Mouse (Mus musculus) kidney, embryonic 16.5 days (tissue): ENCODE measurements at regions not wholly inside any gene's neighbourhood (a gene's known extent, or its start where the extent isn't known, plus 50 kb on each side); places are given as distances from the start of the nearest gene placed in this dataset.

ENCODE experiments used
- ATAC-seq: fragments of 200-750 bp; cut with Nextera tagmentation; 2 replicates; pipeline ENCODE4 v1.8.0; 2017; ENCODE audit warnings: moderate TSS enrichment; ENCODE audit not compliant: low FRiP score, low TSS enrichment
- H3K27ac ChIP-seq: fragments of 300-500 bp; sonication (generic); 2 replicates; pipeline ENCODE4 v1.5.1; 2014; ENCODE audit warnings: low read length
- H3K27me3 ChIP-seq: fragments of 300-500 bp; sonication (generic); 2 replicates; pipeline ENCODE4 v1.6.1; 2014; ENCODE audit warnings: low read length, control low read depth, mixed read lengths; ENCODE audit not compliant: insufficient read depth
- H3K36me3 ChIP-seq: fragments of 300-500 bp; sonication (generic); 2 replicates; pipeline ENCODE4 v1.6.1; 2014; ENCODE audit warnings: low read length, control low read depth, mixed read lengths; ENCODE audit not compliant: insufficient read depth
- H3K4me1 ChIP-seq: fragments of 300-500 bp; sonication (generic); 2 replicates; pipeline ENCODE4 v1.6.1; 2014; ENCODE audit warnings: low read length, control low read depth, mixed read lengths; ENCODE audit not compliant: insufficient read depth
- H3K4me2 ChIP-seq: fragments of 300-500 bp; sonication (generic); replicated peaks from 2 replicates; pipeline ENCODE4 v1.6.1; 2014; ENCODE audit warnings: low read depth, low read length
- H3K4me3 ChIP-seq: fragments of 300-500 bp; sonication (generic); 2 replicates; pipeline ENCODE4 v1.5.1; 2014; ENCODE audit warnings: mild to moderate bottlenecking, low read length
- H3K9ac ChIP-seq: fragments of 300-500 bp; sonication (generic); replicated peaks from 2 replicates; pipeline ENCODE4 v1.6.1; 2014; ENCODE audit warnings: low read length
- H3K9me3 ChIP-seq: fragments of 300-500 bp; sonication (generic); 2 replicates; pipeline ENCODE4 v1.6.1; 2016; ENCODE audit warnings: low read length, control low read depth
- WGBS: fragments of 180-500 bp; shearing (Covaris S2); extraction: QIAGEN DNeasy Blood & Tissue Kit; methylation state at CpG from one replicate; pipeline ENCODE4 v1.1.7; 2014; 5-methylcytosine and 5-hydroxymethylcytosine counted together

GRCm38 (mm10) chr2:171737761-171738160 is 305.5 kb downstream of the Cbln4 start:
- Histone ChIP-seq H3K27me3 (no peaks in the 10 kb centered on the region), H3K4me1 (peaks cover 13% of the 10 kb centered on the region), H3K27ac (no peak overlapping the region), H3K4me2 (no peak overlapping the region), H3K9ac (no peak overlapping the region), H3K4me3 (no peak overlapping the region), H3K9me3 (no peaks in the 10 kb centered on the region), H3K36me3 (no peaks in the 10 kb centered on the region)
- 87% methylated on average over 8 of the region's 8 CpGs for WGBS
- no peak for ATAC-seq

- 13% methylated on average over 14 of the region's 14 CpGs for WGBS
- Histone ChIP-seq H3K4me2 (peak overlapping the region; percentile 36), H3K27ac (no peak overlapping the region), H3K9me3 (no peaks in the 10 kb centered on the region), H3K4me3 (0 out of 2 replicates have a peak overlapping the region, but pooled peaks have one; percentile 13), H3K4me1 (peaks cover 14% of the 10 kb centered on the region; the same call in 1 of the 2 replicates), H3K27me3 (no peaks in the 10 kb centered on the region), H3K9ac (no peak overlapping the region), H3K36me3 (no peaks in the 10 kb centered on the region)
- peak; percentile 76; the same call in 1 of the 2 replicates for ATAC-seq
These were observed 308.2 kb downstream of the Cbln4 start for GRCm38 (mm10) chr2:171735061-171735490.

- no peak overlapping the region for H3K27ac ChIP-seq
- H3K4me3 ChIP-seq = no peak overlapping the region
- H3K4me1 ChIP-seq = peaks cover 14% of the 10 kb centered on the region; the same call in 1 of the 2 replicates
- ATAC-seq = 0 out of 2 replicates have a peak, but pooled peaks have one; percentile 17
- peak overlapping the region; percentile 36; the same call in 1 of the 2 replicates for H3K4me2 ChIP-seq
- no peak overlapping the region for H3K9ac ChIP-seq
- no peaks in the 10 kb centered on the region for H3K36me3 ChIP-seq
- H3K27me3 ChIP-seq = no peaks in the 10 kb centered on the region
- H3K9me3 ChIP-seq = no peaks in the 10 kb centered on the region
- 14% methylated on average over 4 of the region's 4 CpGs for WGBS
These were observed 308.7 kb downstream of the Cbln4 start for GRCm38 (mm10) chr2:171734634-171734987.

- 47% methylated on average over 14 of the region's 14 CpGs for WGBS
- Histone ChIP-seq H3K9me3 (no peaks in the 10 kb centered on the region), H3K27me3 (no peaks in the 10 kb centered on the region), H3K36me3 (no peaks in the 10 kb centered on the region), H3K27ac (no peak overlapping the region), H3K4me2 (no peak overlapping the region), H3K4me3 (no peak overlapping the region), H3K9ac (no peak overlapping the region), H3K4me1 (peaks cover 14% of the 10 kb centered on the region; the same call in 1 of the 2 replicates)
- ATAC-seq = no peak
These were observed 309.2 kb downstream of the Cbln4 start for GRCm38 (mm10) chr2:171733965-171734633.

GRCm38 (mm10) chr2:171719269-171719668 is 324.0 kb downstream of the Cbln4 start:
- H3K27ac ChIP-seq = no peak overlapping the region
- H3K36me3 ChIP-seq = no peaks in the 10 kb centered on the region
- H3K9me3 ChIP-seq = no peaks in the 10 kb centered on the region
- no peak for ATAC-seq
- WGBS = 83% methylated on average over 5 of the region's 5 CpGs
- no peak overlapping the region for H3K4me2 ChIP-seq
- H3K4me3 ChIP-seq = no peak overlapping the region
- H3K9ac ChIP-seq = no peak overlapping the region
- H3K27me3 ChIP-seq = no peaks in the 10 kb centered on the region
- no peaks in the 10 kb centered on the region for H3K4me1 ChIP-seq

GRCm38 (mm10) chr2:171718855-171719254 is 324.4 kb downstream of the Cbln4 start:
- H3K4me2 ChIP-seq = no peak overlapping the region
- H3K4me1 ChIP-seq = no peaks in the 10 kb centered on the region
- no peaks in the 10 kb centered on the region for H3K36me3 ChIP-seq
- H3K9me3 ChIP-seq = no peaks in the 10 kb centered on the region
- H3K9ac ChIP-seq = no peak overlapping the region
- H3K27me3 ChIP-seq = no peaks in the 10 kb centered on the region
- WGBS = 86% methylated on average over 5 of the region's 5 CpGs
- no peak for ATAC-seq
- no peak overlapping the region for H3K4me3 ChIP-seq
- H3K27ac ChIP-seq = no peak overlapping the region

GRCm38 (mm10) chr2:171712816-171713570 is 330.3 kb downstream of the Cbln4 start:
- H3K27ac ChIP-seq = no peak overlapping the region
- ATAC-seq = no peak
- 79% methylated on average over 11 of the region's 11 CpGs for WGBS
- no peaks in the 10 kb centered on the region for H3K4me1 ChIP-seq
- H3K27me3 ChIP-seq = no peaks in the 10 kb centered on the region
- H3K4me3 ChIP-seq = no peak overlapping the region
- H3K4me2 ChIP-seq = no peak overlapping the region
- no peaks in the 10 kb centered on the region for H3K36me3 ChIP-seq
- no peaks in the 10 kb centered on the region for H3K9me3 ChIP-seq
- H3K9ac ChIP-seq = no peak overlapping the region

- ATAC-seq = no peak
- Histone ChIP-seq H3K4me1 (no peaks in the 10 kb centered on the region), H3K9me3 (no peaks in the 10 kb centered on the region), H3K27me3 (no peaks in the 10 kb centered on the region), H3K4me3 (no peak overlapping the region), H3K9ac (no peak overlapping the region), H3K27ac (no peak overlapping the region), H3K4me2 (no peak overlapping the region), H3K36me3 (no peaks in the 10 kb centered on the region)
- 77% methylated on average over 5 of the region's 5 CpGs for WGBS
These were observed 349.7 kb downstream of the Cbln4 start for GRCm38 (mm10) chr2:171693526-171693925.

- Histone ChIP-seq H3K9ac (no peak overlapping the region), H3K4me3 (no peak overlapping the region), H3K4me2 (no peak overlapping the region), H3K27me3 (no peaks in the 10 kb centered on the region), H3K4me1 (no peaks in the 10 kb centered on the region), H3K36me3 (no peaks in the 10 kb centered on the region), H3K27ac (no peak overlapping the region), H3K9me3 (no peaks in the 10 kb centered on the region)
- 28% methylated on average over 4 of the region's 4 CpGs for WGBS
- ATAC-seq = no peak
These were observed 352.5 kb downstream of the Cbln4 start for GRCm38 (mm10) chr2:171690781-171691180.

- ATAC-seq = no peak
- Histone ChIP-seq H3K4me3 (no peak overlapping the region), H3K27me3 (no peaks in the 10 kb centered on the region), H3K36me3 (no peaks in the 10 kb centered on the region), H3K27ac (no peak overlapping the region), H3K9ac (no peak overlapping the region), H3K9me3 (no peaks in the 10 kb centered on the region), H3K4me1 (no peaks in the 10 kb centered on the region), H3K4me2 (no peak overlapping the region)
- WGBS = 26% methylated on average over 4 of the region's 4 CpGs
These were observed 354.2 kb downstream of the Cbln4 start for GRCm38 (mm10) chr2:171689102-171689501.
